Mouse (Mus musculus) hindbrain, embryonic 11.5 days (tissue): ENCODE measurements around the gene Sertad2. TPM values are rescaled to one million over a fixed set of nuclear protein-coding genes. Genes with fewer than 3 reads are reported as not detected.

Source experiments
- polyA plus RNA-seq: library from polyadenylated mRNA; unstranded; fragments of >200 nt; fragmentation: Nextera tagmentation; extraction: Ambion mirVana; gene quantifications from 2 replicates; pipeline ENCODE4 v1.2.1, GENCODE M21; 2014

Sertad2 gene
- polyA plus RNA-seq, 1 experiment from 2014 or later = 24.4 TPM

Other genes starting within 250 kb of the Sertad2 start
- 19.3 and 19.4 TPM in 2 replicates for gene Slc1a4, start 210.5 kb upstream of the Sertad2 start, polyA plus RNA-seq
- gene Aftph, start 198.3 kb downstream of the Sertad2 start, polyA plus RNA-seq = 29.2 and 31.3 TPM in 2 replicates